Mouse (Mus musculus) lung, embryonic 14.5 days (tissue): Measurements from ENCODE around the gene Tenm4. TPM values are rescaled to one million over a fixed set of nuclear protein-coding genes. Genes with fewer than 3 reads are reported as not detected.

ENCODE experiments used
- ATAC-seq: fragments of 200-750 bp; cut with Nextera tagmentation; 2 replicates; pipeline ENCODE4 v1.8.0; 2017; ENCODE audit warnings: mild to moderate bottlenecking, moderate TSS enrichment, moderate library complexity; ENCODE audit not compliant: insufficient read depth
- DNase-seq: peaks from one replicate; pipeline ENCODE4 v3.0.0-alpha.2; 2015
- H3K27ac ChIP-seq: fragments of 300-500 bp; sonication (generic); 2 replicates; pipeline ENCODE4 v1.5.1; 2014; ENCODE audit warnings: low read depth, mild to moderate bottlenecking, moderate library complexity
- H3K27me3 ChIP-seq: fragments of 300-500 bp; sonication (generic); 2 replicates; pipeline ENCODE4 v1.6.1; 2014; ENCODE audit warnings: low read length, control low read depth; ENCODE audit not compliant: insufficient read depth
- H3K36me3 ChIP-seq: fragments of 300-500 bp; sonication (generic); 2 replicates; pipeline ENCODE4 v1.6.1; 2014; ENCODE audit warnings: control low read depth; ENCODE audit not compliant: insufficient read depth
- H3K4me1 ChIP-seq: fragments of 300-500 bp; sonication (generic); 2 replicates; pipeline ENCODE4 v1.6.1; 2014; ENCODE audit warnings: antibody characterized with exemption, control low read depth; ENCODE audit not compliant: insufficient read depth
- H3K4me2 ChIP-seq: fragments of 300-500 bp; sonication (generic); 2 replicates; pipeline ENCODE4 v1.6.1; 2014; ENCODE audit warnings: mild to moderate bottlenecking
- H3K4me3 ChIP-seq: fragments of 300-500 bp; sonication (generic); 2 replicates; pipeline ENCODE4 v1.5.1; 2014; ENCODE audit warnings: low read depth, low read length
- H3K9ac ChIP-seq: fragments of 300-500 bp; sonication (generic); 2 replicates; pipeline ENCODE4 v1.6.1; 2014
- H3K9me3 ChIP-seq: fragments of 300-500 bp; sonication (generic); 2 replicates; pipeline ENCODE4 v1.6.1; 2016; ENCODE audit warnings: low read depth, low read length, control low read depth
- CTCF ChIP-seq: IDR thresholded peaks from 2 replicates; pipeline ENCODE4 v1.5.1; 2016; ENCODE audit warnings: antibody characterized with exemption, low read depth
- whole genome bisulfite sequencing: fragments of 180-500 bp; shearing (Covaris S2); extraction: QIAGEN DNeasy Blood & Tissue Kit; methylation state at CpG from one replicate; pipeline ENCODE4 v1.1.7; 2014; 5-methylcytosine and 5-hydroxymethylcytosine counted together
- polyA plus RNA-seq: library from polyadenylated mRNA; unstranded; fragments of >200 nt; fragmentation: Nextera tagmentation; extraction: Ambion mirVana; gene quantifications from 2 replicates; pipeline ENCODE4 v1.2.1, GENCODE M21; 2014

The Tenm4 gene
- polyA plus RNA-seq, 1 experiment from 2014 or later = 24.9 TPM

DNA sequence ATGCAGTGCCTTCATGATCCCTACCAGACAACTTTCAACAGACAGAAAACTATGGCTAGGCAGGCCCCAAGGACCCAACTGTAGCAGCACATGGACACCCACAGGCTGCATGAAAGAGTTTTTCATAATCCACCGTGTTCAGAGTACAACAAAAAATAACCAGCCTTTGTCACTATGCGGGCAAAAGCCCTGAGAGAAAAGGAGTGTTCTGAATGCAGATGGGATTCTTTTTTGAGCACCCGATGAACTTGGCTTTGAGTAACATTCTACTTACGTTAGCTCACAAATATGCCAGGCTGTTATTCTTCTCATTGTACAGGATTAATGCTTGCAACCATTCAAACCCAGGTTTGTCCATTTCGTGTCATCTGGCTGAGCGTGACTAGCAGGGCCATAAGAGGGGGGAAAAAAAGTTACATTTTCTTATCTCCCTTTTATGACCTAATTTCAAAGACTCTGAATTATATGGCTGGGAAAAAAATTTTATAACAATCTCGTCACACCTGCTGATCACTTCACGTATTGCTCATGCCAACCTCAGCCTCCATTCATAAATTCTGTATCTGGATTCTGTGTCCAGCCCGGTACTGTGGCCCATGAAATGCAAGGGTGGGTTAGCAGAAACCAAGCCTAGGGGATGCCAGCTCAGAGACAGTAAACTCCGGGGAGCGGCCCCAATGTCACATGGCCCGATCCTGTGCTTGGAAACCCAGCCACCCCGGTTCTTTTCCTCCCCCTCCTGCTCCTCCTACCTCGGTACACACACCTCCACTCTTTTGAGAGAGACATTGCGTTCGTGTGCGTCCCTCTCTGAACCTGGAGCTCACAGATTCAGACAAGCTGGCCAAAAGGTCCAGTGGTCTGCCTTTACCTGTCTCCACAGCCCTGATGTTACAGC lies 732.3 kb downstream of the Tenm4 start:
- WGBS = 83% methylated on average over 17 of the region's 17 CpGs
- no peak for DNase-seq

DNA sequence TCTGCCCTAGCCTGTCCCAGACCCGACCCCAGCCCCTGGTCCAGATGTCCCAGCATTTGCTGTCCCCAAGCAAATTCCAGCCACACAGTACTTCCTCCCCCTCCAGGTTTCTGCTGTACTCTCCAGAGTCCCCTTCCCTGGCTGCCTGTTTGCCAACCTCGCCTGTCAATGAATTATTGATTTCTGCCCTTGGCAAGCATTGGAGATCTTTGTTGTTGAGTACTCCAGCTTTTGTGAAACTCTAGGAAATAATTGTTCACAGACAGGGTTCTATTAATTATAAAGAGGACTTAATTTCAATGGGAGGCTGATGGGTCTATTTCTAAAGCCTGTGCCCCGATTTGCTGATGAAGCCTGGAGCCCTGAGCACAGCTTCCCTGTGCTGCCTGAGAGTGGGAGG lies 733.4 kb downstream of the Tenm4 start:
- H3K4me2 ChIP-seq = no peak overlapping the region
- ATAC-seq (no peak), DNase-seq (no peak)
- H3K9me3 ChIP-seq = no peaks in the 10 kb centered on the region
- H3K36me3 ChIP-seq = peaks cover 13% of the 10 kb centered on the region; the same call in 1 of the 2 replicates
- H3K27ac ChIP-seq = no peak overlapping the region
- no peaks in the 10 kb centered on the region for H3K27me3 ChIP-seq
- 47% methylated on average over 3 of the region's 3 CpGs for WGBS
- peaks cover 10% of the 10 kb centered on the region for H3K4me1 ChIP-seq
- no peak overlapping the region for H3K4me3 ChIP-seq
- no peak overlapping the region for H3K9ac ChIP-seq
- no peak for TF ChIP-seq CTCF

More for the DNA sequence above, 732.3 kb downstream of the Tenm4 start:
- Histone ChIP-seq H3K9me3 (no peaks in the 10 kb centered on the region), H3K4me3 (no peak overlapping the region), H3K27me3 (no peaks in the 10 kb centered on the region), H3K4me1 (peaks cover 16% of the 10 kb centered on the region), H3K36me3 (peaks cover 13% of the 10 kb centered on the region; the same call in 1 of the 2 replicates), H3K9ac (no peak overlapping the region), H3K4me2 (no peak overlapping the region), H3K27ac (no peak overlapping the region)
- no peak for TF ChIP-seq CTCF
- ATAC-seq = no peak

DNA sequence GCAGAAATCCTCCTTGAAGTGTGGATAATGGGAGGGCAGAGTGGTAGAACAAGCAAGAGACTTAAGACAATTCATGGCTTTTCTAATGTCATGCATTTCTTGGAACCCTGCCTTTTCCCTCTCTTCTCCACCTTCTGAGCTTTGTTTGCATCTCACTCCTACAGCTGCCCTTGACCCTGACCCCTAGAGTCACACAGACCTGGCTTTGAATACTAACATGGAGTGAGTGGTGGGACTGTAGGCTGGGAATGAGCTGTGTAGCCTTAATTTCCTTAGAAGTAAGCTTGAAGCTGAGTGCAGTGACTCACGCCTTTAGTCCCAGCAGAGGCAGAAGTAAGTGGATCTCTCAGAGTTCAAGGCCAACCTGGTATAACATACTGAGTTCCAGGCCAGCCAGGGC lies 733.9 kb downstream of the Tenm4 start:
- 67% methylated on average over 1 of the region's 1 CpGs for WGBS
- Histone ChIP-seq H3K4me1 (peaks cover 7% of the 10 kb centered on the region), H3K4me2 (no peak overlapping the region), H3K4me3 (no peak overlapping the region), H3K9ac (no peak overlapping the region), H3K27me3 (no peaks in the 10 kb centered on the region), H3K27ac (no peak overlapping the region), H3K36me3 (peaks cover 13% of the 10 kb centered on the region; the same call in 1 of the 2 replicates), H3K9me3 (no peaks in the 10 kb centered on the region)
- ATAC-seq (no peak), DNase-seq (no peak)
- TF ChIP-seq CTCF = no peak

DNA sequence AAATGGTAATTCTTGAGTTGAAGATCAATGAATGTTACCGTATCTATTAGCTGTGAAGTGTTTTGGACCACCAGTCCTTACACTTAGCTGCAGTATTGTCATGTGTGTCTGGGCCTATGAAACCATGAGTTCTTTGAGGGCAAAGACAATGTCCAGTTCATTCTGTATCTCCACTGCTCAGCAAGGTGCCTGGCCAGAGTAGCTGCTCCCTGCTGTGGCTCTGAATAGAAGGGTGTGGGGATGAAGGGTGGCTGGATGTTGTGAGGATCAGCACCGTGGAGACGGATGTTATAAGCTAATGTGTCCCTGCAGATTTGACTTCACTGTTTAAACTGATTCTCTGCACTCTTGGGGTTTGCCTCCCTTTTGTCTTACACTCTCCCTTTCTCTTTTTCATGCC lies 734.4 kb downstream of the Tenm4 start:
- H3K27ac ChIP-seq = no peak overlapping the region
- H3K4me1 ChIP-seq = peaks cover 7% of the 10 kb centered on the region
- peaks cover 13% of the 10 kb centered on the region; the same call in 1 of the 2 replicates for H3K36me3 ChIP-seq
- DNase-seq = no peak
- 91% methylated on average over 3 of the region's 3 CpGs for WGBS
- ATAC-seq = no peak
- H3K4me2 ChIP-seq = no peak overlapping the region
- no peaks in the 10 kb centered on the region for H3K9me3 ChIP-seq
- H3K4me3 ChIP-seq = no peak overlapping the region
- no peak for TF ChIP-seq CTCF
- no peak overlapping the region for H3K9ac ChIP-seq
- H3K27me3 ChIP-seq = no peaks in the 10 kb centered on the region

DNA sequence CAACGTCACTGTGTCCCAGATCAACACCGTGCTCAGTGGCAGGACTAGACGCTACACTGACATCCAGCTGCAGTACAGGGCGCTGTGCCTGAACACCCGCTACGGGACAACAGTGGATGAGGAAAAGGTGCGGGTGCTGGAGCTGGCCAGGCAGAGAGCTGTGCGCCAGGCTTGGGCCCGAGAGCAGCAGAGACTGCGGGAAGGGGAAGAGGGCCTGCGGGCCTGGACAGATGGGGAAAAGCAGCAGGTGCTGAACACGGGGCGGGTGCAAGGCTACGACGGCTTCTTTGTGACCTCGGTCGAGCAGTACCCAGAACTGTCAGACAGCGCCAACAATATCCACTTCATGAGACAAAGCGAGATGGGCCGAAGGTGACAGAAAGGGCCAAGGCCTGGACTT lies 735.2 kb downstream of the Tenm4 start:
- Histone ChIP-seq H3K9me3 (no peaks in the 10 kb centered on the region), H3K4me2 (no peak overlapping the region), H3K36me3 (peaks cover 13% of the 10 kb centered on the region; the same call in 1 of the 2 replicates), H3K27me3 (no peaks in the 10 kb centered on the region), H3K4me1 (peaks cover 7% of the 10 kb centered on the region), H3K27ac (no peak overlapping the region), H3K9ac (no peak overlapping the region), H3K4me3 (no peak overlapping the region)
- 86% methylated on average over 20 of the region's 20 CpGs for WGBS
- no peak for TF ChIP-seq CTCF
- DNase-seq (no peak), ATAC-seq (no peak)

DNA sequence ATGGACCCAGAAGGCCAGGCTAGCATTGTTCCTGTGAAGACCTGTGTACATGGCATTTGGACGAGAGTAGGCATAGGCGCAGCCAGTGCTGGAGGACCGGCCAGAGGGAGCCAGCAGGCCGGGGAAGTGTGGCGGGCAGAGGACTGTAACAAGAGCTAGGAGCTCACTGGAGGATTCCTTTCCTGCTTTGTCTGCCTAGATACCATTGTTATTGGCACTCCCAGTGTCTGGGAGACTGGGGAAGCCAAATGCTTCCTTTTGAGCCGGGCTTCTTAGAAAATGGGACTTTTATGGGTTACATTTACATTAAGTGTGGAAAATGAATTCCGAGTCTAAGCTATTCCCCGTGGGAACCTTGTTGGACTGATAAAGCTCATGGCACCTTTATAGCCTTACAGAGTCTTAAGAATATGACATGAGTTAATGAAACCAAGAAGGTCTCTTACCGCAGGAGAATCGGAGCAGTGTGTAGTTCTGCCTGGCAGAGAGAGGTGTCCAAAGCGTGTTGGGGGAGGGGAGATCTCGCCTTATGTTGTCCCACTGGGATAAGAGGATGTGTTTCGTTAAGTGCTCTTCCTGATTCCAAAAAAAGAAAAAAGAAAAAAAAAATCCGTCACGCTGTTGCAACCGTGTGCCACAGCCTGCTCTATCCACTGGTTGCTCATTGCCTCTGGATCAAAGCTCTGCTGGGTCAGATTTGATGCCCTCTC lies 737.1 kb downstream of the Tenm4 start:
- Histone ChIP-seq H3K36me3 (peaks cover 13% of the 10 kb centered on the region; the same call in 1 of the 2 replicates), H3K4me2 (no peak overlapping the region)

DNA sequence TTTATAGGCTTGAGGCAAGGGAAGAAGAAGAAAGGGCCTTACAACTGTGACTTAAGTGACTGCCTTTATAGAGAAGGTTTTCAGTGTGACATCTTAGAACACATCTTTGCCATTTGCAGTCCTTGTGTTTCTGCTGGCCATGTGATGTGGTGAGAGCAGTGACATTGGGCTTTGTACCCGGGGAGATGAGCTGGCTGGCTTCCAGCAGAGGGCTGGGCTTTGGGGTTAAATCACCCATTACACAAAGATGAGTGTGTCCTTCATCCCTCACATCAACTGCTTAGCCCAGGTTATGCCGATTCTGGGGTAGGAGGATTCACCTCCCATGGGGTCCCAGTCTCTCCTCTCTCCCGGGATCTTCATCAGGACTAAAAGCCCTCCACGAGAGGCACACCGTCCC lies 738.8 kb downstream of the Tenm4 start:
- Histone ChIP-seq H3K4me1 (no peaks in the 10 kb centered on the region), H3K4me2 (no peak overlapping the region), H3K4me3 (no peak overlapping the region), H3K9me3 (no peaks in the 10 kb centered on the region), H3K27me3 (no peaks in the 10 kb centered on the region), H3K36me3 (peaks cover 13% of the 10 kb centered on the region; the same call in 1 of the 2 replicates), H3K27ac (no peak overlapping the region), H3K9ac (no peak overlapping the region)
- no peak for TF ChIP-seq CTCF
- 76% methylated on average over 5 of the region's 5 CpGs for WGBS
- no peak for ATAC-seq
- DNase-seq = no peak

More for the DNA sequence above, 737.1 kb downstream of the Tenm4 start:
- H3K9ac ChIP-seq = no peak overlapping the region
- H3K27ac ChIP-seq = no peak overlapping the region
- H3K27me3 ChIP-seq = no peaks in the 10 kb centered on the region
- H3K4me3 ChIP-seq = no peak overlapping the region
- WGBS = 73% methylated on average over 16 of the region's 16 CpGs
- ATAC-seq = no peak
- TF ChIP-seq CTCF = no peak
- 0 out of 2 replicates have a peak, but pooled peaks cover 3% of the 10 kb centered on the region for H3K4me1 ChIP-seq
- no peaks in the 10 kb centered on the region for H3K9me3 ChIP-seq
- DNase-seq = no peak
